Mouse (Mus musculus): ENCODE results near the gene Rnd3. TPM values are rescaled to one million over a fixed set of nuclear protein-coding genes. Genes with fewer than 3 reads are reported as not detected.

The Rnd3 gene
- polyA plus RNA-seq (2015; fragmentation: Nextera tagmentation; extraction: Ambion mirVana), result 63.7 and 64.0 TPM in 2 replicates

DNA sequence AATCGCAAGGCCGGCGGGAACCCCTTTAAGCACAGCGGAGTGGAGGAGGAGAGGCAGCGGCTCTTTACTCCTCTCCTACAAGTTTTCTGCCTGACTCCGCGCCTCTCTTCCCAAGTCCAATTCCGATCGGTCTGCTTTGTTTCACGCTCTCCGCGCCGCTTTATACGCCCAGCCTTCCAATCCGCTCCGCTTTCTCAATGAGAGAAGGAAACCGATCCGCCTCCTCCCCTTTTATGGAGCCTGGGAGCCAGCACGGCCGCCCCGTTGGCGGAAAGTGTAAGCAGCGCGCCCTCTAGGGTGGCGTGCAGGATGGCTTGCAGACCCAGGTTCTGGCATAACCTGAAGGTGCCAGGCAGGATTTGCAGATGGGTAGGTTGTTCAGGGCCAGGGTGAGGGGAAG, at the start of gene Rnd3:
Gene Rnd3 (minus strand): TSS at position 137 of the 400 bp plus-strand sequence.
- H3K4me3 ChIP-seq, result peak within 1 kb of the TSS; percentile 79
- H3K27me3 ChIP-seq, result no peaks in the 10 kb centered on the region
- peak within 1 kb of the TSS; percentile 80 for H3K9ac ChIP-seq
- H3K4me1 ChIP-seq, result peaks cover 19% of the 10 kb centered on the region
- H3K27ac ChIP-seq, result peak within 1 kb of the TSS; percentile 84
- H3K4me2 ChIP-seq, result peak within 1 kb of the TSS; percentile 74
- peak; percentile 83 for ATAC-seq (ENCODE audit: borderline replicate concordance, extremely low read depth, low FRiP score, low TSS enrichment)
- no peaks in the 10 kb centered on the region for H3K36me3 ChIP-seq
- under 1% methylated on average over 25 of the region's 25 CpGs for WGBS
- no peaks in the 10 kb centered on the region for H3K9me3 ChIP-seq

- Histone ChIP-seq H3K4me3 (no peak overlapping the region), H3K27ac (no peak overlapping the region), H3K4me1 (no peaks in the 10 kb centered on the region), H3K9me3 (no peaks in the 10 kb centered on the region), H3K9ac (no peak overlapping the region), H3K4me2 (no peak overlapping the region), H3K27me3 (no peaks in the 10 kb centered on the region), H3K36me3 (no peaks in the 10 kb centered on the region)
- ATAC-seq (ENCODE audit: borderline replicate concordance, extremely low read depth, low FRiP score, low TSS enrichment), result no peak
- 47% methylated on average over 2 of the region's 2 CpGs for WGBS
Observed at GRCm38 (mm10) chr2:51192319-51192718, 43.4 kb upstream of the Rnd3 start.

GRCm38 (mm10) chr2:51185762-51186161, 36.9 kb upstream of the Rnd3 start:
- Histone ChIP-seq H3K4me1 (no peaks in the 10 kb centered on the region), H3K4me2 (no peak overlapping the region), H3K9me3 (no peaks in the 10 kb centered on the region), H3K27ac (no peak overlapping the region), H3K4me3 (no peak overlapping the region), H3K9ac (no peak overlapping the region), H3K36me3 (no peaks in the 10 kb centered on the region), H3K27me3 (no peaks in the 10 kb centered on the region)
- WGBS, result 80% methylated on average over 2 of the region's 2 CpGs
- no peak for ATAC-seq (ENCODE audit: borderline replicate concordance, extremely low read depth, low FRiP score, low TSS enrichment)

- Histone ChIP-seq H3K36me3 (no peaks in the 10 kb centered on the region), H3K9ac (no peak overlapping the region), H3K4me1 (no peaks in the 10 kb centered on the region), H3K4me2 (no peak overlapping the region), H3K4me3 (no peak overlapping the region), H3K9me3 (no peaks in the 10 kb centered on the region), H3K27ac (no peak overlapping the region), H3K27me3 (no peaks in the 10 kb centered on the region)
- WGBS, result 84% methylated on average over 4 of the region's 4 CpGs
- ATAC-seq (ENCODE audit: borderline replicate concordance, extremely low read depth, low FRiP score, low TSS enrichment), result no peak
Observed at GRCm38 (mm10) chr2:51182990-51183389, 34.1 kb upstream of the Rnd3 start.

- Histone ChIP-seq H3K27ac (no peak overlapping the region), H3K4me2 (no peak overlapping the region), H3K36me3 (no peaks in the 10 kb centered on the region), H3K9me3 (no peaks in the 10 kb centered on the region), H3K9ac (no peak overlapping the region), H3K4me3 (no peak overlapping the region), H3K4me1 (peaks cover 4% of the 10 kb centered on the region; the same call in 1 of the 2 replicates), H3K27me3 (no peaks in the 10 kb centered on the region)
- ATAC-seq (ENCODE audit: borderline replicate concordance, extremely low read depth, low FRiP score, low TSS enrichment), result no peak
Observed at GRCm38 (mm10) chr2:51181376-51181775, 32.5 kb upstream of the Rnd3 start.

DNA sequence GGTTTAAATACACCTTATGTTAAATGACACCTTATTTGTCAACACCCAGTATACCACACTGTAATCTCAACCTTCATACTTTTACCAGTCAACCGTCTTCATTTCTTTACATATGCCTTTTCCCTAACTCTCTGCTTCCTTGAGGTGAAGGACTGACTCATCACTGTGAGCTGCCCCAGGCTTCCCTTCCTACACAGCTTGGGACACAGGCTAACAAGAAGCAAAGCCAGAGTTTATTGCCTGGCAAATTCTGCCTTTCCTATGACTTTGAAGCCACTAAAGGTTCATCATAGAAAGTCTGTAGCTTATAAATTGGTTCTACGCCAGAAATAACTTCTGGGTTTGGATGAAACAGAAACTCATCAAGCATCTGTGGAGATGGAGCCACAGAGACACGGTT, 30.2 kb upstream of the Rnd3 start:
- H3K4me1 ChIP-seq, result peaks cover 4% of the 10 kb centered on the region; the same call in 1 of the 2 replicates
- no peaks in the 10 kb centered on the region for H3K9me3 ChIP-seq
- H3K36me3 ChIP-seq, result no peaks in the 10 kb centered on the region
- H3K27me3 ChIP-seq, result no peaks in the 10 kb centered on the region
- no peak overlapping the region for H3K4me2 ChIP-seq
- H3K27ac ChIP-seq, result no peak overlapping the region
- no peak for ATAC-seq (ENCODE audit: borderline replicate concordance, extremely low read depth, low FRiP score, low TSS enrichment)
- H3K4me3 ChIP-seq, result no peak overlapping the region
- WGBS, result 70% methylated on average over 3 of the region's 3 CpGs
- no peak overlapping the region for H3K9ac ChIP-seq

- Histone ChIP-seq H3K27ac (no peak overlapping the region), H3K36me3 (no peaks in the 10 kb centered on the region), H3K4me2 (no peak overlapping the region), H3K9me3 (no peaks in the 10 kb centered on the region), H3K27me3 (no peaks in the 10 kb centered on the region), H3K9ac (no peak overlapping the region), H3K4me1 (peaks cover 4% of the 10 kb centered on the region; the same call in 1 of the 2 replicates), H3K4me3 (no peak overlapping the region)
- 63% methylated on average over 3 of the region's 3 CpGs for WGBS
- no peak for ATAC-seq (ENCODE audit: borderline replicate concordance, extremely low read depth, low FRiP score, low TSS enrichment)
Observed at GRCm38 (mm10) chr2:51177615-51178014, 28.7 kb upstream of the Rnd3 start.

DNA sequence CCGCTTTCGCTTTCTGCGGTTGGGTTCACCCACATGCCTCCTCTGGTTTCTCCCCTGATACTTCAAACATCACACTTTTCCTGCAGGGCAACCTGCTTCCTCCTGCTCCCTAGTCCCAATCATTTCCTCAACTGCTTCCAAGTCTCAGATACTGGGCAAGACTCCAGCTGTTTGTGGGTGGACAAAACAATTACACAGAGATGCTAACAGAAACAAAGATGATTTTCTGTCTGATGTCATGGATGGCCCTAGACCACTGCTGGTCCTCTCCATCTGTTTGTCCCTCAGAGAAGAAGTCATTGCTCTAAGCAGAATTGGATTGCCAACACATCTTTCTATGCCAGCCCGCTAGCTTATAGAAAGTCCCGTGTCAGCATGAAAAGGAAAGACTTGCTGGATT, 26.4 kb upstream of the Rnd3 start:
- 86% methylated on average over 5 of the region's 5 CpGs for WGBS
- Histone ChIP-seq H3K27me3 (no peaks in the 10 kb centered on the region), H3K27ac (no peak overlapping the region), H3K4me1 (peaks cover 4% of the 10 kb centered on the region; the same call in 1 of the 2 replicates), H3K36me3 (no peaks in the 10 kb centered on the region), H3K4me2 (no peak overlapping the region), H3K4me3 (no peak overlapping the region), H3K9ac (no peak overlapping the region), H3K9me3 (no peaks in the 10 kb centered on the region)
- no peak for ATAC-seq (ENCODE audit: borderline replicate concordance, extremely low read depth, low FRiP score, low TSS enrichment)

DNA sequence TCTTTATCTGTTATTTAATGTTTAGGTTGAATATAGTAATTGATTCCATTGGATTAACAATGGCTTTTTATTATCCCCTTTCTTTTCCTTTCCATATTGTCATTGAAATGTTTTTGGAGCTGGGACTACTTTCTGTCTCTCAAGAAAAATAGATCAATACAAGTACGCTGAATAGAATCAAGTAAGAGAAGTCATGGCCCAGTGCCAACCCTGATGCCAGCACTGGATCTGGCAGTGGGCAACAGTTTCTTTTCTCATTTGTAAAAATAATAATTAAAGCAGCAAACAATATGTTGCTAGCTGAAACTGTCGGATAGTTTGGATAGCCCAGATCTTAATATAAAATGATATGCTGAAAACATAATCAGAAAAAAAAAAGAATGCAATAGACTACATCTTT, 12.2 kb upstream of the Rnd3 start:
- Histone ChIP-seq H3K36me3 (no peaks in the 10 kb centered on the region), H3K9me3 (no peaks in the 10 kb centered on the region), H3K4me3 (no peak overlapping the region), H3K27ac (no peak overlapping the region), H3K4me1 (no peaks in the 10 kb centered on the region), H3K9ac (no peak overlapping the region), H3K27me3 (no peaks in the 10 kb centered on the region), H3K4me2 (no peak overlapping the region)
- 82% methylated on average over 2 of the region's 2 CpGs for WGBS
- ATAC-seq (ENCODE audit: borderline replicate concordance, extremely low read depth, low FRiP score, low TSS enrichment), result no peak

- peak; percentile 16; the same call in 1 of the 2 replicates for ATAC-seq (ENCODE audit: borderline replicate concordance, extremely low read depth, low FRiP score, low TSS enrichment)
- Histone ChIP-seq H3K4me2 (peak overlapping the region; percentile 74), H3K4me1 (peaks cover 23% of the 10 kb centered on the region), H3K4me3 (peak overlapping the region; percentile 79), H3K9ac (peak overlapping the region; percentile 80), H3K36me3 (no peaks in the 10 kb centered on the region), H3K27me3 (no peaks in the 10 kb centered on the region), H3K9me3 (no peaks in the 10 kb centered on the region), H3K27ac (peak overlapping the region; percentile 84)
- under 1% methylated on average over 20 of the region's 20 CpGs for WGBS
Observed at GRCm38 (mm10) chr2:51148454-51148853, 457 bp downstream of the Rnd3 start.

- H3K9ac ChIP-seq, result peak overlapping the region; percentile 80
- no peak for ATAC-seq (ENCODE audit: borderline replicate concordance, extremely low read depth, low FRiP score, low TSS enrichment)
- peak overlapping the region; percentile 84 for H3K27ac ChIP-seq
- WGBS, result 0% methylated on average over 20 of the region's 20 CpGs
- peaks cover 27% of the 10 kb centered on the region for H3K4me1 ChIP-seq
- H3K4me3 ChIP-seq, result peak overlapping the region; percentile 79
- H3K27me3 ChIP-seq, result no peaks in the 10 kb centered on the region
- H3K36me3 ChIP-seq, result 0 out of 2 replicates have a peak, but pooled peaks cover 3% of the 10 kb centered on the region
- H3K4me2 ChIP-seq, result peak overlapping the region; percentile 74
- no peaks in the 10 kb centered on the region for H3K9me3 ChIP-seq
Observed at GRCm38 (mm10) chr2:51148065-51148407, 875 bp downstream of the Rnd3 start.

GRCm38 (mm10) chr2:51147318-51148064, 1.4 kb downstream of the Rnd3 start:
- Histone ChIP-seq H3K36me3 (0 out of 2 replicates have a peak, but pooled peaks cover 3% of the 10 kb centered on the region), H3K4me1 (peaks cover 32% of the 10 kb centered on the region), H3K9ac (peak overlapping the region; percentile 80), H3K4me2 (peak overlapping the region; percentile 74), H3K27me3 (no peaks in the 10 kb centered on the region), H3K4me3 (peak overlapping the region; percentile 79), H3K9me3 (no peaks in the 10 kb centered on the region), H3K27ac (peak overlapping the region; percentile 84)
- peak; percentile 75 for ATAC-seq (ENCODE audit: borderline replicate concordance, extremely low read depth, low FRiP score, low TSS enrichment)
- WGBS, result under 1% methylated on average over 40 of the region's 45 CpGs

Data from lung, embryonic 15.5 days (tissue).